Comparison of ENCODE assay signal across 8 mouse cellular contexts in genomic region chr1:23958668-23959414, GRCm38 (mm10). TPM values are rescaled to one million over a fixed set of nuclear protein-coding genes. Genes with fewer than 3 reads are reported as not detected.
DNase-seq lines count a peak whose midpoint lies in the region; ATAC-seq lines count a peak whose summit lies in the region.

No protein-coding gene starts in this region.

- ATAC-seq in kidney, embryonic 16.5 days (ENCODE audit: low FRiP score, low TSS enrichment): peak; percentile 82; the same call in 1 of the 2 replicates
- peak; percentile 71; the same call in 1 of the 2 replicates for ATAC-seq in intestine, embryonic 16.5 days
- no peak for ATAC-seq in neural tube, embryonic 11.5 days (ENCODE audit: insufficient read depth, low FRiP score, low TSS enrichment)

- no peaks in the 10 kb centered on the region for H3K36me3 ChIP-seq in kidney, embryonic 16.5 days (ENCODE audit: insufficient read depth, low read length)
- H3K36me3 ChIP-seq in embryonic facial prominence, embryonic 10.5 days (replicated peaks): no peaks in the 10 kb centered on the region
- no peaks in the 10 kb centered on the region for H3K36me3 ChIP-seq in intestine, embryonic 16.5 days (ENCODE audit: control insufficient read depth, insufficient read depth, low read length)
- H3K36me3 ChIP-seq in neural tube, embryonic 11.5 days (ENCODE audit: control insufficient read depth, insufficient read depth, low read length): no peaks in the 10 kb centered on the region

- H3K4me2 ChIP-seq in kidney, embryonic 16.5 days (replicated peaks; ENCODE audit: low read depth, low read length): peak overlapping the region; percentile 56
- H3K4me2 ChIP-seq in intestine, embryonic 16.5 days (ENCODE audit: low read depth, low read length): peak overlapping the region; percentile 46
- peak overlapping the region; percentile 29 for H3K4me2 ChIP-seq in neural tube, embryonic 11.5 days (ENCODE audit: low read depth)

- no peak for DNase-seq in kidney, postnatal 25 days
- peak; percentile 63 for DNase-seq in embryonic facial prominence, embryonic 10.5 days (ENCODE audit: low spot score)
- peak; percentile 20 for DNase-seq in neural tube, embryonic 11.5 days (ENCODE audit: low spot score)
- DNase-seq in layer of hippocampus, adult 9-10 months (ENCODE audit: low spot score): no peak
- no peak for DNase-seq in cerebellum, postnatal 36 days
- no peak for DNase-seq in gastrocnemius, adult 18-20 months (ENCODE audit: low spot score)

- H3K27ac ChIP-seq in kidney, embryonic 16.5 days (ENCODE audit: low read length): no peak overlapping the region
- H3K27ac ChIP-seq in embryonic facial prominence, embryonic 10.5 days (replicated peaks): peak overlapping the region; percentile 65
- no peak overlapping the region for H3K27ac ChIP-seq in intestine, embryonic 16.5 days (ENCODE audit: low read length)
- H3K27ac ChIP-seq in neural tube, embryonic 11.5 days (ENCODE audit: low read depth, low read length): no peak overlapping the region

- 11% methylated on average over 13 of the region's 13 CpGs for WGBS in kidney, embryonic 16.5 days
- whole genome bisulfite sequencing in embryonic facial prominence, embryonic 10.5 days: 9% methylated on average over 13 of the region's 13 CpGs
- WGBS in intestine, embryonic 16.5 days: 15% methylated on average over 13 of the region's 13 CpGs
- WGBS in neural tube, embryonic 11.5 days: 15% methylated on average over 13 of the region's 13 CpGs

- no peaks in the 10 kb centered on the region for H3K9me3 ChIP-seq in kidney, embryonic 16.5 days (ENCODE audit: low read length)
- no peaks in the 10 kb centered on the region for H3K9me3 ChIP-seq in embryonic facial prominence, embryonic 10.5 days
- H3K9me3 ChIP-seq in intestine, embryonic 16.5 days (ENCODE audit: control insufficient read depth, low read length): no peaks in the 10 kb centered on the region
- H3K9me3 ChIP-seq in neural tube, embryonic 11.5 days (ENCODE audit: control insufficient read depth, low read length): no peaks in the 10 kb centered on the region

- H3K27me3 ChIP-seq in kidney, embryonic 16.5 days (ENCODE audit: insufficient read depth, low read length): no peaks in the 10 kb centered on the region
- H3K27me3 ChIP-seq in embryonic facial prominence, embryonic 10.5 days (replicated peaks; ENCODE audit: low read depth, poor library complexity, severe bottlenecking): no peaks in the 10 kb centered on the region
- no peaks in the 10 kb centered on the region for H3K27me3 ChIP-seq in intestine, embryonic 16.5 days (replicated peaks; ENCODE audit: control insufficient read depth, insufficient read depth, low read length)
- no peaks in the 10 kb centered on the region for H3K27me3 ChIP-seq in neural tube, embryonic 11.5 days (ENCODE audit: control insufficient read depth, insufficient read depth, low read length)

- peaks cover 7% of the 10 kb centered on the region for H3K4me1 ChIP-seq in kidney, embryonic 16.5 days (ENCODE audit: insufficient read depth, low read length)
- H3K4me1 ChIP-seq in embryonic facial prominence, embryonic 10.5 days: peaks cover 10% of the 10 kb centered on the region
- H3K4me1 ChIP-seq in intestine, embryonic 16.5 days (ENCODE audit: control insufficient read depth, insufficient read depth, low read length): peaks cover 2% of the 10 kb centered on the region; the same call in 1 of the 2 replicates
- H3K4me1 ChIP-seq in neural tube, embryonic 11.5 days (ENCODE audit: control insufficient read depth, insufficient read depth, low read length): no peaks in the 10 kb centered on the region

- peak overlapping the region; percentile 37 for H3K4me3 ChIP-seq in kidney, embryonic 16.5 days (ENCODE audit: low read length)
- peak overlapping the region; percentile 53 for H3K4me3 ChIP-seq in embryonic facial prominence, embryonic 10.5 days
- peak overlapping the region; percentile 26 for H3K4me3 ChIP-seq in intestine, embryonic 16.5 days (ENCODE audit: low read length)
- peak overlapping the region; percentile 13; the same call in 1 of the 2 replicates for H3K4me3 ChIP-seq in neural tube, embryonic 11.5 days (ENCODE audit: low read depth, low read length)

- H3K9ac ChIP-seq in kidney, embryonic 16.5 days (replicated peaks; ENCODE audit: low read length): no peak overlapping the region; the same call in 1 of the 2 replicates
- no peak overlapping the region for H3K9ac ChIP-seq in intestine, embryonic 16.5 days (ENCODE audit: low read depth, low read length)
- H3K9ac ChIP-seq in neural tube, embryonic 11.5 days (ENCODE audit: low read length): no peak overlapping the region

RNA-seq across cellular contexts. Expression of gene Smap1, which starts 36.7 kb away (rescaled TPM):
- 22.2 and 28.0 TPM in 2 replicates for polyA plus RNA-seq in kidney, embryonic 16.5 days (2015; fragmentation: Nextera tagmentation; extraction: Ambion mirVana)
- 39.8 and 41.0 TPM in 2 replicates for polyA plus RNA-seq in embryonic facial prominence, embryonic 10.5 days (2016; fragmentation: Nextera tagmentation; extraction: Ambion mirVana)
- 17.3 and 18.0 TPM in 2 replicates for polyA plus RNA-seq in intestine, embryonic 16.5 days (2015; fragmentation: Nextera tagmentation; extraction: Ambion mirVana)
- polyA plus RNA-seq in neural tube, embryonic 11.5 days (2014; fragmentation: Nextera tagmentation; extraction: Ambion mirVana): 64.6 and 65.6 TPM in 2 replicates
- 10 to 100 TPM; 26.1 to 28.5 TPM for total RNA-seq in gastrocnemius, adult 18-20 months (2021)

RNA-seq across cellular contexts. Expression of gene Sdhaf4, which starts 46.6 kb away (rescaled TPM):
- polyA plus RNA-seq in kidney, embryonic 16.5 days (2015; fragmentation: Nextera tagmentation; extraction: Ambion mirVana): 56.4 and 59.9 TPM in 2 replicates
- polyA plus RNA-seq in embryonic facial prominence, embryonic 10.5 days (2016; fragmentation: Nextera tagmentation; extraction: Ambion mirVana): 78.1 and 84.9 TPM in 2 replicates
- polyA plus RNA-seq in intestine, embryonic 16.5 days (2015; fragmentation: Nextera tagmentation; extraction: Ambion mirVana): 60.9 and 63.3 TPM in 2 replicates
- 62.3 and 68.8 TPM in 2 replicates for polyA plus RNA-seq in neural tube, embryonic 11.5 days (2014; fragmentation: Nextera tagmentation; extraction: Ambion mirVana)
- 10 to 100 TPM; 38.6 to 45.9 TPM for total RNA-seq in gastrocnemius, adult 18-20 months (2021)

Comparison
In these comparisons a context has a peak if more than half of its experiments do, and no peak if none do; other contexts are left out.
1. DNase-seq: peak in embryonic facial prominence, embryonic 10.5 days (single experiment) and neural tube, embryonic 11.5 days (single experiment); none in kidney, postnatal 25 days (0 of 2), layer of hippocampus, adult 9-10 months (single experiment), cerebellum, postnatal 36 days (0 of 2) and gastrocnemius, adult 18-20 months (single experiment).
2. Peak in every context shown above with its lines, with median percentiles within 50 percentile points of each other: H3K4me2 ChIP-seq and H3K4me3 ChIP-seq.